Mouse (Mus musculus): ENCODE results near the gene Arhgap8. TPM values are rescaled to one million over a fixed set of nuclear protein-coding genes. Genes with fewer than 3 reads are reported as not detected.
A peak's percentile ranks its signal among the peaks of the same experiment; 100 is the strongest.

The Arhgap8 gene
- polyA plus RNA-seq, 1 experiment: 0.81 TPM

DNA sequence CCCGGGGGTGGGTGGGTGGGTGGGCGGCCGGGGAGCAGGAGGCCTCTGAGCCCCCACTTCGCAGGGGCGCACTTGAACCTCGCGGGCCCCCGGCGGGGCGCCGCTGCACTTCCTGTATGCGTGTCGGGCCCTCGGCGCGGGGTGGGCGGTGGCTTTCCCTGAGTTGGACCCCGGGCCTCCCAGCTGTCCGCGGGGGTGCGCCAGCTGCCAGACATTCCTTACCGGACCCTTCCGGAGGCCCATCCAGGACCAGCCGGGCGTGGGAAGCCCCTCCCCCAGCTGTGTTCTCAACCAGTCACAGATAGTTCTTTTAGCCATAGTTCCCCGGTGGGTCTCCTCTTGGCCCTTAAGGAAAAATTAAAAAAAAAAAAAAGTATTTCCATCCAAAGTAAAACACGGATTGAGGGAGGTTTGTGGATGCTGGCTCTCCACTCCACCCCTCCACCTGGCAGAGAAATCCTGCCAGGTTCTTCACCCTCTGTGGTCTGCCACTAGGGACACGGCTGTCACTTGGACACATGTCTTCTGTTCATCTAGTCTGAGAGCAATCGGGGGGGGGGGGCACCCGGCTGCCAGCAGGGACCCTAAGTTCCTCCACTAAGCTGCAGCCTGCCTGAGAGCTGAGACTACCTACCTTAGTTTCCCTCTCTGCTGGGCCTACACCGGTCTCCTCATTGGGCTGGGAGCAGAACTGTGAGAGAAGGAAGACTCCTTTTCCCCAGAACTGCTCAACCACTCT is 38.2 kb upstream of the Arhgap8 start:
- peak; percentile 32 for DNase-seq (ENCODE audit: low read depth)
- TF ChIP-seq POLR2A (IDR thresholded peaks at IDR 0.05; ENCODE audit: borderline replicate concordance, extremely low read depth, insufficient read depth, insufficient read length, poor library complexity, severe bottlenecking) (no peak), CTCF (IDR thresholded peaks at IDR 0.05; ENCODE audit: borderline replicate concordance, extremely low read depth, insufficient read depth, insufficient read length) (peak; percentile 9; the same call in 1 of the 2 replicates)

GRCm38 (mm10) chr15:84682206-84682605 is 37.6 kb upstream of the Arhgap8 start:
- TF ChIP-seq CTCF (IDR thresholded peaks at IDR 0.05; ENCODE audit: borderline replicate concordance, extremely low read depth, insufficient read depth, insufficient read length): no peak
- DNase-seq (ENCODE audit: low read depth): no peak

DNA sequence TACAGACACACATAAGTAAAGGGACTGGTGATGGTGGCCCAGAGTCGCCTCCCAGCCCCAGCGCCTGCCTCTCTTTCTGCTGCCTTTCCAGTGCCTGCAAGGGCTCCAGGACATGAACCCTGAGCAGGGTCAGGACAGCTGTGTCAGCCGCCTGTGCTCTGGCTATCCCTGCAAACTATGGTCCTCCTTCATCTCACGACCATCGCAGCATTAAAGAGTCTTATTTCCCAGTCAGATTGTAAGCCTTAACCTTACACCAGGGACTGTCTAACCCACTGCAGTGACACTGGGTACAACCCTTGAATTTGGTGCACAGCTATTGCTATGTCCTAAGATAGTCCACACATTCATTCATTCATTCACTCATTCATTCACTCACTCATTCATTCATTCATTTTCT is 37.0 kb upstream of the Arhgap8 start:
- TF ChIP-seq POLR2A (IDR thresholded peaks at IDR 0.05; ENCODE audit: borderline replicate concordance, extremely low read depth, insufficient read depth, insufficient read length, poor library complexity, severe bottlenecking) (no peak), CTCF (IDR thresholded peaks at IDR 0.05; ENCODE audit: borderline replicate concordance, extremely low read depth, insufficient read depth, insufficient read length) (no peak)
- DNase-seq (ENCODE audit: low read depth): no peak

- TF ChIP-seq CTCF (IDR thresholded peaks at IDR 0.05; ENCODE audit: borderline replicate concordance, extremely low read depth, insufficient read depth, insufficient read length) (no peak), POLR2A (IDR thresholded peaks at IDR 0.05; ENCODE audit: borderline replicate concordance, extremely low read depth, insufficient read depth, insufficient read length, poor library complexity, severe bottlenecking) (no peak)
- DNase-seq (ENCODE audit: low read depth): no peak
Measured at GRCm38 (mm10) chr15:84684520-84684919, 35.3 kb upstream of the Arhgap8 start.

DNA sequence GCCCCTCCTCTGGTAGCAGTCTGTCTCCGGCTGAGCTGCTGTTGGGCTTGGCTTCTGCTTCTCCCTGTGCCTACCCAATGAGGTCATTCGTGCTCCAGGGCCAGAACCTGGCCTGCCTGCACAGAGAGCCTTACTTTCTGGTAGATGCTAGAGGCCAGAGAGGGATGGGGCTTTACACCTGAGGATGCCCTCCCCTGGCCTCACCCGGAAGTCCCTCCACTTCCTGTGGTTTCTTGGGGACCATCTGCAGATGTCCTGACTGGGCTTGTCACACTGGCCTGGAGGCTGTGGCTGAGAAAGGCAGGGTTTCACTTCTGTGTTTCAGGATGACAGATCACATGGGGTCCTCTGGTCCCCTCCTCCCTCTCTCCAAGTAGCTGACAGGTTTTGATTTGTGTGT is 34.4 kb upstream of the Arhgap8 start:
- no peak for TF ChIP-seq CTCF (IDR thresholded peaks at IDR 0.05; ENCODE audit: borderline replicate concordance, extremely low read depth, insufficient read depth, insufficient read length)
- TF ChIP-seq POLR2A (IDR thresholded peaks at IDR 0.05; ENCODE audit: borderline replicate concordance, extremely low read depth, insufficient read depth, insufficient read length, poor library complexity, severe bottlenecking): no peak

GRCm38 (mm10) chr15:84687904-84688303 is 31.9 kb upstream of the Arhgap8 start:
- TF ChIP-seq CTCF (IDR thresholded peaks at IDR 0.05; ENCODE audit: borderline replicate concordance, extremely low read depth, insufficient read depth, insufficient read length): no peak
- no peak for TF ChIP-seq POLR2A (IDR thresholded peaks at IDR 0.05; ENCODE audit: borderline replicate concordance, extremely low read depth, insufficient read depth, insufficient read length, poor library complexity, severe bottlenecking)
- no peak for DNase-seq (ENCODE audit: low read depth)

More for the DNA sequence above, 34.4 kb upstream of the Arhgap8 start:
- no peak for DNase-seq (ENCODE audit: low read depth)

- DNase-seq (ENCODE audit: low read depth): no peak
- TF ChIP-seq CTCF (IDR thresholded peaks at IDR 0.05; ENCODE audit: borderline replicate concordance, extremely low read depth, insufficient read depth, insufficient read length): no peak
- no peak for TF ChIP-seq POLR2A (IDR thresholded peaks at IDR 0.05; ENCODE audit: borderline replicate concordance, extremely low read depth, insufficient read depth, insufficient read length, poor library complexity, severe bottlenecking)
Measured at GRCm38 (mm10) chr15:84689356-84689755, 30.5 kb upstream of the Arhgap8 start.

DNA sequence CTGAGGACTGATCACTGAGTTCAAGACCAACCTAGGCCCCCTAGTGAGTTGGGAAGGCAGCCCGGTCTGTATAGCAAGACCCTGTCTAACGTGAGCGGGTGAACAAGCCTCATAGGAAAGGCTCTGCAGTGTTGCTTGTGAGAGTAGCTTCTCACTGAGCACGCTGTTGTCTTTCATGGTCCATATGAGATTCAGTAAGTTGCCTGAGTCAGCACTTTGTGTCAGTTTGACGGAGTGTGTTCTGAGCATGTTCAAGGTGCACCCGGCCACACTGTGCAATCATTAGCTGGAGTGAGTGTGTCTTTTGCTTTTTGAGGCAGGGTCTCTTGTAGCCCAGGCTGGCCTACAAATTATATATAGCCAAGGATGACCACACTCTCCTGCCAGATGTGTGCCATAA is 28.3 kb upstream of the Arhgap8 start:
- no peak for DNase-seq (ENCODE audit: low read depth)
- no peak for TF ChIP-seq CTCF (IDR thresholded peaks at IDR 0.05; ENCODE audit: borderline replicate concordance, extremely low read depth, insufficient read depth, insufficient read length)

DNA sequence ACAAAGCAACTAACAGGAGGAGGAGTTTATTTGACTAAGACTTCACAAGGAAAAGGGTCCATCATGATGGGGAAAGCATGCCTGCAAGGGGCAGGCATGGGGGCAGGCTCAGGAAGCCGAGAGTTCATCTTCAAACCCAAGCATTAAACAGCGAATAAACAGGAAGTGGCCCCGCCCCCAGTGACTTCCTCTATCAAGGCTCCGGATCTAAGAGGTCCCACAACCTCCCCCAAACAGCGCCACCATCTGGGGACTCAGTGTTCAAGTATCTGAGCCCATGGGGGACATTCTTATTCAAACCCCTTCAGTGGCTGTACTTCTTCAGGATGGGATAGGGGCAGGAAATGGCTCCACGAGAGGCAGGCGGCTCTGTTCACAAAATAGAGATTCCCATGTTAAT is 27.2 kb upstream of the Arhgap8 start:
- TF ChIP-seq POLR2A (IDR thresholded peaks at IDR 0.05; ENCODE audit: borderline replicate concordance, extremely low read depth, insufficient read depth, insufficient read length, poor library complexity, severe bottlenecking) (no peak), CTCF (IDR thresholded peaks at IDR 0.05; ENCODE audit: borderline replicate concordance, extremely low read depth, insufficient read depth, insufficient read length) (no peak)
- no peak for DNase-seq (ENCODE audit: low read depth)

DNA sequence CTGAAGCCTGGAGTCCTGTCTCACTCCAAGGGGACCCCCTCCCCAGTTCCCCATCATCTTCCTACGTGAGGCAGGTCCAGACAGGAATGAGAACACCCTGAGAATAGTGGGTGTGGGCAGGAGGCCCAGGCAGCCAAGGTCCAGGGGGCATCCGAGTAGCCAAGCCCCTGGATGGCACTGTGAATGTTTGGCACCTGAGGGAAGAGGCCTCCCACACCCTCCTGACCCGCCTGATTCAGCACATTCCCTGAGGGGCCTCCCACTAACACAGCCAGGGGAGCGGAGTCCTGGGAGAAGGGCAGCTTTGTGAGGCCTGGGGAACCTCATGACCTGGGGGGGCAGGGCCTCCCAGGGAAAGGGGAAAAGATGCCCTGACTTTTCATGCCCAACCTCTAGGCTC is 23.8 kb upstream of the Arhgap8 start:
- DNase-seq (ENCODE audit: low read depth): no peak
- no peak for TF ChIP-seq CTCF (IDR thresholded peaks at IDR 0.05; ENCODE audit: borderline replicate concordance, extremely low read depth, insufficient read depth, insufficient read length)
- no peak for TF ChIP-seq POLR2A (IDR thresholded peaks at IDR 0.05; ENCODE audit: borderline replicate concordance, extremely low read depth, insufficient read depth, insufficient read length, poor library complexity, severe bottlenecking)

GRCm38 (mm10) chr15:84697611-84698011 is 22.2 kb upstream of the Arhgap8 start:
- peak; percentile 35 for DNase-seq (ENCODE audit: low read depth)
- TF ChIP-seq POLR2A (IDR thresholded peaks at IDR 0.05; ENCODE audit: borderline replicate concordance, extremely low read depth, insufficient read depth, insufficient read length, poor library complexity, severe bottlenecking) (no peak), CTCF (IDR thresholded peaks at IDR 0.05; ENCODE audit: borderline replicate concordance, extremely low read depth, insufficient read depth, insufficient read length) (no peak)

- DNase-seq (ENCODE audit: low read depth): no peak
- no peak for TF ChIP-seq CTCF (IDR thresholded peaks at IDR 0.05; ENCODE audit: borderline replicate concordance, extremely low read depth, insufficient read depth, insufficient read length)
Measured at GRCm38 (mm10) chr15:84698189-84698588, 21.7 kb upstream of the Arhgap8 start.
